In the genomic region with DNA sequence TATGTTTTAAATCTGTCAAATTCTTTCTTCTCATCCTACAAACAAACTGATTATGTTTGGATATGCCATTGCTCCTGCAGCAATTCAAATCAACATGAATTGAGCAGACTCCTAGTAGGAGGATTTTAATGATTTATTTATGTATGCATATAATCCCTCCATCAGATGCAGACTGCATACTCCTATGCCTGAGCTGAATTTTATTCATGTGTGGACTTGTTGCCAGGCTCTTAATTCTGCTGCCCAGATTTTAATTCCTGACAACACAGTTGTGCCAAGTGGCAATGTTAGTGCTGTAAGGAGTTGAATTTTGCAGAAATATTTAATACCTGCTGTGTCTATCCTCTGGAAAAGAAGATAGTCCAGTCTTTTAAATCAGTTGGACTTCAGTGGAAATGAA, we compare ENCODE assay signal across 27 mouse cellular contexts.
"Had no signal": no experiment of that assay in that cellular context is flagged by ENCODE, and none has a peak within 500 bp of the region (broad histone marks: within the 10 kb centered on the region; RNA-seq: fewer than 3 reads in every experiment).

No protein-coding gene starts in this region.

- H3K27me3 ChIP-seq: heart, embryonic 12.5 days; hindbrain, embryonic 12.5 days; intestine, embryonic 15.5 days; limb, embryonic 13.5 days; limb, embryonic 15.5 days; liver, embryonic 12.5 days had no signal

- H3K36me3 ChIP-seq: heart, embryonic 10.5 days; heart, embryonic 12.5 days; hindbrain, embryonic 10.5 days; hindbrain, embryonic 12.5 days; intestine, embryonic 15.5 days; limb, embryonic 13.5 days; limb, embryonic 15.5 days; liver, embryonic 12.5 days had no signal

- H3K27ac ChIP-seq: gastrocnemius, adult 2 months; heart, embryonic 10.5 days; hindbrain, embryonic 10.5 days; hindbrain, embryonic 12.5 days; hindbrain, embryonic 14.5 days; intestine, embryonic 15.5 days; layer of hippocampus, adult 2 months; left cerebral cortex, adult 2 months; limb, embryonic 13.5 days; limb, embryonic 15.5 days; liver, embryonic 12.5 days; liver, embryonic 14.5 days had no signal

- DNase-seq: gastrocnemius, adult 2 months; gastrocnemius, postnatal 10 days; gastrocnemius, postnatal 25 days; heart, adult 18-20 months; heart, postnatal 10 days; heart, postnatal 4 days; kidney, adult 18-20 months; kidney, adult 8-10 months; kidney, postnatal 10 days; kidney, postnatal 25 days; kidney, postnatal 4 days; left cerebral cortex, postnatal 4 days had no signal

- H3K4me3 ChIP-seq: gastrocnemius, adult 2 months; heart, embryonic 10.5 days; heart, embryonic 12.5 days; hindbrain, embryonic 10.5 days; hindbrain, embryonic 12.5 days; intestine, embryonic 15.5 days; layer of hippocampus, adult 2 months; left cerebral cortex, adult 2 months; limb, embryonic 13.5 days; limb, embryonic 15.5 days; liver, embryonic 12.5 days had no signal

- H3K9me3 ChIP-seq: heart, embryonic 10.5 days; heart, embryonic 12.5 days; hindbrain, embryonic 10.5 days; hindbrain, embryonic 12.5 days; intestine, embryonic 15.5 days; limb, embryonic 13.5 days; limb, embryonic 15.5 days; liver, embryonic 12.5 days had no signal

- H3K9ac ChIP-seq: heart, embryonic 12.5 days; hindbrain, embryonic 12.5 days; hindbrain, embryonic 14.5 days; intestine, embryonic 15.5 days; limb, embryonic 13.5 days; limb, embryonic 15.5 days; liver, embryonic 12.5 days; liver, embryonic 14.5 days had no signal

- H3K4me1 ChIP-seq: heart, embryonic 10.5 days; heart, embryonic 12.5 days; hindbrain, embryonic 10.5 days; hindbrain, embryonic 12.5 days; intestine, embryonic 15.5 days; limb, embryonic 13.5 days; limb, embryonic 15.5 days; liver, embryonic 12.5 days had no signal

- ATAC-seq: hindbrain, embryonic 16.5 days; inflammation-experienced regulatory T-cells, adult 6 months; intestine, embryonic 15.5 days; intestine, postnatal 0 days; liver, embryonic 12.5 days had no signal

- H3K4me2 ChIP-seq: heart, embryonic 12.5 days; hindbrain, embryonic 12.5 days; hindbrain, embryonic 14.5 days; intestine, embryonic 15.5 days; limb, embryonic 13.5 days; limb, embryonic 15.5 days; liver, embryonic 12.5 days had no signal
